Mouse (Mus musculus) layer of hippocampus, postnatal 36 days (tissue): ENCODE measurements around the gene AC140267.1. TPM values are rescaled to one million over a fixed set of nuclear protein-coding genes. Genes with fewer than 3 reads are reported as not detected.

Experiments used
- DNase-seq, 2 experiments: peaks; one replicate each; pipeline ENCODE4 v3.0.0; 2022
- total RNA-seq, 2 experiments: library from RNA; stranded (reverse); gene quantifications; 2 replicates each; pipeline ENCODE4 v1.2.3; 2021

Gene AC140267.1
- total RNA-seq, 2 experiments from 2014 or later = 12.5 to 21.9 TPM

- peak; percentile 71 to 74 for DNase-seq
These were observed 30.6 kb downstream of the AC140267.1 start for GRCm38 (mm10) chr15:80266281-80266680.

GRCm38 (mm10) chr15:80271858-80272396, 36.3 kb downstream of the AC140267.1 start:
- DNase-seq = no peak

- no peak for DNase-seq
These were observed 41.5 kb downstream of the AC140267.1 start for GRCm38 (mm10) chr15:80277107-80277506.

GRCm38 (mm10) chr15:80277625-80278024, 42.0 kb downstream of the AC140267.1 start:
- DNase-seq = no peak

GRCm38 (mm10) chr15:80278121-80278759, 42.6 kb downstream of the AC140267.1 start:
- peak; percentile 22 to 35 for DNase-seq

- no peak for DNase-seq
These were observed 43.4 kb downstream of the AC140267.1 start for GRCm38 (mm10) chr15:80279053-80279452.

- DNase-seq = no peak
These were observed 45.0 kb downstream of the AC140267.1 start for GRCm38 (mm10) chr15:80280646-80281045.

Other genes starting within 250 kb of the AC140267.1 start
- gene Pdgfb, start 220.9 kb upstream of the AC140267.1 start, total RNA-seq = 10 to 100 TPM; 27.3 to 27.6 TPM
- gene Syngr1, start 144.5 kb upstream of the AC140267.1 start, total RNA-seq = 100 to 1,000 TPM; 341 to 377 TPM
- gene Rpl3, start 144.0 kb upstream of the AC140267.1 start, total RNA-seq = 100 to 1,000 TPM; 497 to 547 TPM
- gene Tab1, start 102.7 kb upstream of the AC140267.1 start, total RNA-seq = 10 to 100 TPM; 23.9 to 24.0 TPM
- 100 to 1,000 TPM; 109 to 112 TPM for gene Mgat3, start 62.1 kb upstream of the AC140267.1 start, total RNA-seq
- 10 to 100 TPM; 30.8 to 32.4 TPM for gene Mief1, start 1.8 kb upstream of the AC140267.1 start, total RNA-seq
- gene Atf4, start 19.3 kb downstream of the AC140267.1 start, total RNA-seq = 10 to 100 TPM; 94.7 to 95.9 TPM
- gene Rps19bp1, start 28.5 kb downstream of the AC140267.1 start, total RNA-seq = 10 to 100 TPM; 35.8 to 37.5 TPM
- gene Cacna1i, start 51.4 kb downstream of the AC140267.1 start, total RNA-seq = 10 to 100 TPM; 43.0 to 43.8 TPM